Mouse (Mus musculus): ENCODE measurements at regions not wholly inside any gene's neighbourhood (a gene's known extent, or its start where the extent isn't known, plus 50 kb on each side); places are given as distances from the start of the nearest gene placed in this dataset.

- in situ Hi-C loops (cut with MboI, MseI) = loop anchor here (5.0 to 25.0 kb wide), 2 partner anchors 537 to 1203 kb away; no protein-coding TSS in a partner anchor
Measured at GRCm38 (mm10) chrX:97434327-97434726, 57.3 kb upstream of the Eda2r start.

- in situ Hi-C loops (cut with MboI, MseI) = loop anchor here (5.0 to 25.0 kb wide), 2 partner anchors 534 to 1206 kb away; no protein-coding TSS in a partner anchor
Measured at GRCm38 (mm10) chrX:97431391-97431803, 54.4 kb upstream of the Eda2r start.
